In genomic region chr5:134466296-134467029, GRCm38 (mm10) we compare ENCODE assay signal across 10 mouse cellular contexts. TPM values are rescaled to one million over a fixed set of nuclear protein-coding genes. Genes with fewer than 3 reads are reported as not detected.
DNase-seq lines count a peak whose midpoint lies in the region; ATAC-seq lines count a peak whose summit lies in the region.
"Had no signal": no experiment of that assay in that cellular context is flagged by ENCODE, and none has a peak within 500 bp of the region (broad histone marks: within the 10 kb centered on the region; RNA-seq: fewer than 3 reads in every experiment).

No protein-coding gene starts in this region.

- no peak overlapping the region for H3K9ac ChIP-seq in forebrain, embryonic 12.5 days
- 0 out of 2 replicates have a peak overlapping the region, but pooled peaks have one; percentile 13 for H3K9ac ChIP-seq in limb, embryonic 13.5 days
- 0 out of 2 replicates have a peak overlapping the region, but pooled peaks have one; percentile 14 for H3K9ac ChIP-seq in neural tube, embryonic 12.5 days

- H3K36me3 ChIP-seq in forebrain, embryonic 12.5 days (replicated peaks) = no peaks in the 10 kb centered on the region
- no peaks in the 10 kb centered on the region for H3K36me3 ChIP-seq in limb, embryonic 13.5 days
- H3K36me3 ChIP-seq in neural tube, embryonic 12.5 days = no peaks in the 10 kb centered on the region

- no peaks in the 10 kb centered on the region for H3K9me3 ChIP-seq in forebrain, embryonic 12.5 days
- no peaks in the 10 kb centered on the region for H3K9me3 ChIP-seq in limb, embryonic 13.5 days
- no peaks in the 10 kb centered on the region for H3K9me3 ChIP-seq in neural tube, embryonic 12.5 days

- H3K4me1 ChIP-seq in forebrain, embryonic 12.5 days = peaks cover 16% of the 10 kb centered on the region
- H3K4me1 ChIP-seq in limb, embryonic 13.5 days = peaks cover 13% of the 10 kb centered on the region
- peaks cover 14% of the 10 kb centered on the region for H3K4me1 ChIP-seq in neural tube, embryonic 12.5 days

- no peak overlapping the region for H3K4me3 ChIP-seq in forebrain, embryonic 12.5 days (replicated peaks)
- no peak overlapping the region for H3K4me3 ChIP-seq in limb, embryonic 13.5 days
- H3K4me3 ChIP-seq in neural tube, embryonic 12.5 days = no peak overlapping the region

- ATAC-seq in forebrain, embryonic 12.5 days (ENCODE audit: low FRiP score) = peak; percentile 78
- no peak for ATAC-seq in limb, embryonic 13.5 days (ENCODE audit: low FRiP score, low read depth)
- peak; percentile 58; the same call in 1 of the 2 replicates for ATAC-seq in neural tube, embryonic 12.5 days (ENCODE audit: low FRiP score, low read depth)

- peak overlapping the region; percentile 75 for H3K27ac ChIP-seq in forebrain, embryonic 12.5 days
- no peak overlapping the region for H3K27ac ChIP-seq in limb, embryonic 13.5 days
- H3K27ac ChIP-seq in neural tube, embryonic 12.5 days = no peak overlapping the region

- no peaks in the 10 kb centered on the region for H3K27me3 ChIP-seq in forebrain, embryonic 12.5 days
- no peaks in the 10 kb centered on the region for H3K27me3 ChIP-seq in limb, embryonic 13.5 days
- H3K27me3 ChIP-seq in neural tube, embryonic 12.5 days (replicated peaks) = 0 out of 2 replicates have a peak, but pooled peaks cover 4% of the 10 kb centered on the region

- H3K4me2 ChIP-seq in forebrain, embryonic 12.5 days = peak overlapping the region; percentile 27
- peak overlapping the region; percentile 30 for H3K4me2 ChIP-seq in limb, embryonic 13.5 days (replicated peaks)
- peak overlapping the region; percentile 38 for H3K4me2 ChIP-seq in neural tube, embryonic 12.5 days (replicated peaks)

- DNase-seq in embryo, embryonic 11 days = peak; percentile 62
- no peak for DNase-seq in testis, postnatal 10 days (ENCODE audit: low spot score)
- no peak for DNase-seq in adrenal gland, postnatal 36 days
- no peak for DNase-seq in gastrocnemius, postnatal 10 days
- DNase-seq: left cerebral cortex, postnatal 4 days; thymus, adult 18-20 months had no signal

- 14% methylated on average over 21 of the region's 21 CpGs for WGBS in forebrain, embryonic 12.5 days
- WGBS in limb, embryonic 13.5 days = 20% methylated on average over 21 of the region's 21 CpGs
- WGBS in neural tube, embryonic 12.5 days = 13% methylated on average over 21 of the region's 21 CpGs

RNA-seq across cellular contexts. Expression of gene Gtf2ird1, which starts 9.9 kb away (rescaled TPM):
- 111 and 112 TPM in 2 replicates for polyA plus RNA-seq in forebrain, embryonic 12.5 days (2016; fragmentation: Nextera tagmentation; extraction: Ambion mirVana)
- polyA plus RNA-seq in limb, embryonic 13.5 days (2015; fragmentation: Nextera tagmentation; extraction: Ambion mirVana) = 137 and 141 TPM in 2 replicates
- polyA plus RNA-seq in neural tube, embryonic 12.5 days (2016; fragmentation: Nextera tagmentation; extraction: Ambion mirVana) = 79.8 and 84.6 TPM in 2 replicates
- total RNA-seq in adrenal gland, postnatal 36 days (2021) = 10 to 100 TPM; 44.4 to 59.1 TPM
- 10 to 100 TPM; 19.9 to 29.2 TPM for total RNA-seq in gastrocnemius, postnatal 10 days (2021)
- total RNA-seq: neutrophil, adult 5-6 weeks had no signal
